Mouse (Mus musculus) bone marrow, adult 2 months (tissue): ENCODE data around the gene Iqsec1.

Experiments
- CTCF ChIP-seq: fragments of 200-500 bp; IDR thresholded peaks from 2 replicates; pipeline ENCODE4 v1.5.1; 2011; ENCODE audit warnings: low read length, control low read depth; ENCODE audit not compliant: control insufficient read depth, insufficient read depth
- POLR2A ChIP-seq: fragments of 200-500 bp; IDR thresholded peaks from 2 replicates; pipeline ENCODE4 v1.6.1; 2011; ENCODE audit warnings: low read depth, mild to moderate bottlenecking, control low read depth, low read length, borderline replicate concordance; ENCODE audit not compliant: control insufficient read depth

DNA sequence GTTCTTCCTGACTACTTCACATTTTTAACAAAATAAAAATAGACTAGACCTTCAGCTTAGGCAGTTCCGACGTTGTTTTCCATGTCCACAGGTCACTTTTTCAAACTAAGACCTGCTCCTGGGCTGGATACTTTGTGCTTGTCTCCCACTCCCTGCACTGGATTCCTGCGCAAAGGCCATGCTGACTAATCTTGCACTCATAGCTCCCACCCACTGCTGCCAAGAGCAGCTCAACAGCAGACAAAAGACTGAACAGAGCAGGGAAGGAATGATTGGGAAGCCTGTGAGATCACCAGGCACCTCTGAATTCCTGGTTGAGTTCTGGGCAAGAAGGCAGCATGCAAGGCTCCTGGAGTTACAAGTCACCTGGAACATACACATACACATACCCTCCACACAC is 8.5 kb upstream of the Iqsec1 start:
- TF ChIP-seq CTCF = no peak
- TF ChIP-seq POLR2A = no peak
